Mouse (Mus musculus) forebrain, postnatal 0 days (tissue): ENCODE measurements around the gene Sp1. TPM values are rescaled to one million over a fixed set of nuclear protein-coding genes. Genes with fewer than 3 reads are reported as not detected.

Experiments
- ATAC-seq: fragments of 200-750 bp; cut with Nextera tagmentation; 2 replicates; pipeline ENCODE4 v1.8.0; 2017; ENCODE audit warnings: mild to moderate bottlenecking, moderate library complexity
- DNase-seq: peaks from one replicate; pipeline ENCODE4 v3.0.0-alpha.2; 2015
- H3K27ac ChIP-seq: fragments of 300-500 bp; sonication (generic); 2 replicates; pipeline ENCODE4 v1.5.1; 2014; ENCODE audit warnings: low read depth, mild to moderate bottlenecking, antibody characterized with exemption, low read length, moderate library complexity, mixed read lengths
- H3K27me3 ChIP-seq: fragments of 300-500 bp; sonication (generic); 2 replicates; pipeline ENCODE4 v1.6.1; 2014; ENCODE audit warnings: mild to moderate bottlenecking, low read length, mixed read lengths; ENCODE audit not compliant: insufficient read depth
- H3K36me3 ChIP-seq: fragments of 300-500 bp; sonication (generic); 2 replicates; pipeline ENCODE4 v1.6.1; 2014; ENCODE audit warnings: mild to moderate bottlenecking, moderate library complexity; ENCODE audit not compliant: insufficient read depth
- H3K4me1 ChIP-seq: fragments of 300-500 bp; sonication (generic); 2 replicates; pipeline ENCODE4 v1.6.1; 2014; ENCODE audit warnings: antibody characterized with exemption; ENCODE audit not compliant: insufficient read depth
- H3K4me2 ChIP-seq: fragments of 300-500 bp; sonication (generic); 2 replicates; pipeline ENCODE4 v1.6.1; 2014; ENCODE audit warnings: low read depth, mild to moderate bottlenecking, moderate library complexity
- H3K4me3 ChIP-seq: fragments of 300-500 bp; sonication (generic); 2 replicates; pipeline ENCODE4 v1.5.1; 2014; ENCODE audit warnings: low read depth, low read length, mixed read lengths
- H3K9ac ChIP-seq: fragments of 300-500 bp; sonication (generic); 2 replicates; pipeline ENCODE4 v1.6.1; 2014; ENCODE audit warnings: mild to moderate bottlenecking
- H3K9me3 ChIP-seq: fragments of 300-500 bp; sonication (generic); 2 replicates; pipeline ENCODE4 v1.6.1; 2016; ENCODE audit warnings: low read length
- CTCF ChIP-seq: sonication (generic); IDR thresholded peaks from 2 replicates; pipeline ENCODE4 v1.5.1; 2016; ENCODE audit warnings: antibody characterized with exemption, control low read depth, low read depth
- WGBS: fragments of 180-500 bp; shearing (Covaris S2); extraction: QIAGEN DNeasy Blood & Tissue Kit; methylation state at CpG from one replicate; pipeline ENCODE4 v1.1.7; 2014; 5-methylcytosine and 5-hydroxymethylcytosine counted together
- polyA plus RNA-seq: library from polyadenylated mRNA; unstranded; fragments of >200 nt; fragmentation: Nextera tagmentation; extraction: Ambion mirVana; gene quantifications from 2 replicates; pipeline ENCODE4 v1.2.1, GENCODE M21; 2015
- total RNA-seq: library from RNA; depleted of rRNA; stranded (reverse); fragments of >200 nt; gene quantifications from 2 replicates; pipeline ENCODE4 v1.2.3, GENCODE M21; 2014

Sp1 gene
- total and polyA plus RNA-seq, 2 experiments from 2014 or later: 2.6 to 22.5 TPM

DNA sequence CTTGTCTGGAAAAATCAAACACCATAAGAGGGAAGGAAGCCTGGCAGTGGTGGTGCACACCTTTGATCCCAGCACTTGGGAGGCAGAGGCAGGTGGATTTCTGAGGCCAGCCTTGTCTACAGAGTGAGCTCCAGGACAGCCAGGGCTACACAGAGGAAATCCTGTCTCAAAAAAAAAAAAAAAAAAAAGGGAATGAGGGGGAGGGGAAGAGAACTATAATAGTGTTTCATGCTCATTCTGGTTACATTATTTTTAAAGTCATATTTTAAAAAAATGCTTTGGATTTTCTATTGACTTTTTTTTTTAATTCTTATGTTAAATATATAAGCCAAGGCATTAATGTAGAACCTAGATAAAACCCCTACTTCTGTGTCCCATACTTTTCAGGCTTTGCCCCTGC lies 7.7 kb downstream of the Sp1 start:
- no peak for DNase-seq
- Histone ChIP-seq H3K4me3 (no peak overlapping the region), H3K4me1 (peaks cover 14% of the 10 kb centered on the region), H3K9me3 (no peaks in the 10 kb centered on the region), H3K9ac (no peak overlapping the region), H3K27me3 (no peaks in the 10 kb centered on the region), H3K4me2 (no peak overlapping the region), H3K27ac (no peak overlapping the region), H3K36me3 (peaks cover 22% of the 10 kb centered on the region)
- no peak for TF ChIP-seq CTCF
- ATAC-seq: no peak

DNA sequence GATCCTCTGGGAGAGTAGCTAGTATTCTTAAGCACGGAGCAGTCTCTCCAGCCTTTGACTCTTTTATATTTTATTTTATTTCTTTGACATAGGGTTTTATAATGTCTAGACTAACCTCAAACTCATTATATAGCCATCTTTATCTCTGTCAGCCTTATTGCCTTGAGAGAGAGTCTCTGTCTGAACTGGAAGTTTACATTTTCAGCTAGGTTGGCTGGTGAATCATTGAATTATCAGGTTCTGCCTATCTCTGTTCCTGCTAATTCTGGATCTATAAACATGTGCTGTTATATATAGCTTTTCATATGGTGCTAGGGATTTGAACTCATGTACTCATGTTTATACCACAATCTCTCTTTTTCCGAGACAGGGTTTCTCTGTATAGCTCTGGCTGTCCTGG lies 11.6 kb downstream of the Sp1 start:
- Histone ChIP-seq H3K9ac (no peak overlapping the region), H3K27me3 (no peaks in the 10 kb centered on the region), H3K27ac (no peak overlapping the region), H3K4me1 (no peaks in the 10 kb centered on the region), H3K4me3 (no peak overlapping the region), H3K36me3 (peaks cover 3% of the 10 kb centered on the region; the same call in 1 of the 2 replicates), H3K4me2 (no peak overlapping the region), H3K9me3 (no peaks in the 10 kb centered on the region)
- no peak for DNase-seq
- TF ChIP-seq CTCF: no peak
- no peak for ATAC-seq
- 87% methylated on average over 2 of the region's 2 CpGs for WGBS

DNA sequence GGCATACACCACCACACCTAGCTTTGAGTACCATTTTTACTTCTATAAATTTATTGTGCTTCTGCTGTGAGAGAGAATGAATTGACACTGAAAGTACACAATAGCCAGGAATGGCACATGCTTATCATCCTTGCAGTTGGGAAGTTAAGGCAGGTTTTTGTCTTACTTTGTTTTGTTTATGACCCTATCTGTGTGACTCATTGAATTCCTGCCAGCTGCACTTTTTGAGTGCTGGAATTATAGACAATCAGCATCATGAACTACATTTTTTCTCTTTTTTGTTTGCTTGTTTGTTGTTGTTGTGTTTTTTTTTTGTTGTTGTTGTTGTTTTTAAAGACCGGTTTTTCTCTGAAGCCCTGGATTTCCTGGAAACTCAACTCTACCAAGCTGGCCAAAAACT lies 15.0 kb downstream of the Sp1 start:
- Histone ChIP-seq H3K4me2 (no peak overlapping the region), H3K36me3 (peaks cover 4% of the 10 kb centered on the region), H3K27me3 (no peaks in the 10 kb centered on the region), H3K9ac (no peak overlapping the region), H3K4me3 (no peak overlapping the region), H3K4me1 (no peaks in the 10 kb centered on the region), H3K9me3 (no peaks in the 10 kb centered on the region), H3K27ac (no peak overlapping the region)
- no peak for TF ChIP-seq CTCF
- ATAC-seq (no peak), DNase-seq (no peak)
- 55% methylated on average over 1 of the region's 1 CpGs for WGBS

DNA sequence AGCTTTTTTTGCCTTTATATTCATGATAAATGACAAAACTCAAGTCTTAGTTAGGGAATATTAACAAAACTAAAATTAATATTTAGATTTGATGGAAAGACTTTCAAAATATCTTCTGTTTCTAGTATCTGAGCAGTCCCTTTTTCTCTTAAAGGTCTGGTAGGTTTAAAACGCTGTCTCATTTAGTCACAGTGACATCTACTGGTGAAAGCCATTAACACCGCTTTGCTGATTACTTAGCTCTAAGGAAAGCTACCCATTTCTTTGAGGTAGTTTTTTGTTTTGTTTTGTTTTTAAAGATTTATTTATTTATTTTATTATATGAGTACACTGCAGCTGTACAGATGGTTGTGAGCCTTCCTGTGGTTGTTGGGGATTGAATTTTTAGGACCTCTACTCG lies 15.5 kb downstream of the Sp1 start:
- no peak overlapping the region for H3K4me2 ChIP-seq
- ATAC-seq (no peak; the same call in 1 of the 2 replicates), DNase-seq (peak; percentile 75)
- no peaks in the 10 kb centered on the region for H3K4me1 ChIP-seq
- no peak overlapping the region for H3K4me3 ChIP-seq
- H3K27me3 ChIP-seq: no peaks in the 10 kb centered on the region
- peaks cover 8% of the 10 kb centered on the region for H3K36me3 ChIP-seq
- TF ChIP-seq CTCF: peak; percentile 69
- H3K9ac ChIP-seq: no peak overlapping the region
- 50% methylated on average over 3 of the region's 3 CpGs for WGBS
- H3K9me3 ChIP-seq: no peaks in the 10 kb centered on the region
- H3K27ac ChIP-seq: no peak overlapping the region

DNA sequence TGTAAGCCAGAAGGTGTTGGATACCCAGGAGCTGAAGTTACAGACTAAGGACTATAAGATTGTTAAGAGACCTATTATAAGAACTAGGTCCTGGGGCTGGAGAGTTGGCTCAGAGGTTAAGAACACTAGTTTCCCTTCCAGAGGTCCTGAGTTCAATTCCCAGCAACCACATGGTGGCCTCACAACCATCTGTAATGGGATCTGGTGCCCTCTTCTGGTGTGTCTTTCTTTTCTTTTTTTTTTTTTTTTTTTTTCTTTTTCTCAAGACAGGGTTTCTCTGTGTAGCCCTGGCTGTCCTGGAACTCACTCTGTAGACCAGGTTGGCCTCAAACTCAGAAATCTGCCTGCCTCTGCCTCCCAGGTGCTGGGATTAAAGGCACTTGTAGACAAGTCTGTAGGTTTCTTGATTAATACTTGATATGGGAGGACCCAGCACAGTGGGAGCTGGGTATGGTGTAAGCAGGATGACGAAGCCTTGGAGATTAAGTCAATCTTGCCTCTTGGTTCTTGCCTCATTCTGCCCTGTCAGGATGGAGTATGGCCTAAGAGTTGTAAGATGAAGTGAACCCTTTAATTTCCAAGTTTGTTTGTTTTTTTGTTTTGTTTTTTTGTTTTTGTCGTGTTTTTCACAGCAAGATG lies 17.8 kb downstream of the Sp1 start:
- Histone ChIP-seq H3K4me3 (no peak overlapping the region), H3K9me3 (no peaks in the 10 kb centered on the region), H3K27me3 (no peaks in the 10 kb centered on the region), H3K4me2 (no peak overlapping the region), H3K36me3 (peaks cover 20% of the 10 kb centered on the region), H3K27ac (no peak overlapping the region), H3K4me1 (no peaks in the 10 kb centered on the region), H3K9ac (no peak overlapping the region)
- ATAC-seq (no peak), DNase-seq (no peak)
- TF ChIP-seq CTCF: no peak
- WGBS: 95% methylated on average over 2 of the region's 2 CpGs

DNA sequence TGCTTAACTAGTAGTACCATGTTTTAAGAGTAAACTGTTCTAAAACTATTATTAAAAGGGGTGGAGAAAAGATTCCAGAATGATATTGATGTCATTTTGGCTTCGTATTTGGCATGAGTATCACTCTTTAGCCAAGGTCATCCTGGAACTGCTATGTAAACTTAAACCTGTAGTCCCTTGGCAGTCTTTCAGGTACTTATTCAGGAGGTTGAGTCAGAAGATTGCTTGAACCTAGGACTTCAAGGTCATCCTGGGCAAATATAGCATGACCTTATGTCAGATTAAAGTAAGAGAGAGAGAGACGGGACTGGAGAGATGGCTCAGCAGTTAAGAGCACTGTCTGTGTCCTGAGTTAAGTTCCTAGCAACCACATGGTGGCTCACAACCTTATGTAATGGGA lies 18.7 kb downstream of the Sp1 start:
- H3K4me3 ChIP-seq: no peak overlapping the region
- H3K4me1 ChIP-seq: no peaks in the 10 kb centered on the region
- H3K9ac ChIP-seq: no peak overlapping the region
- no peak overlapping the region for H3K27ac ChIP-seq
- H3K9me3 ChIP-seq: no peaks in the 10 kb centered on the region
- DNase-seq (no peak), ATAC-seq (no peak)
- 0 out of 2 replicates have a peak, but pooled peaks have one; percentile 10 for TF ChIP-seq CTCF
- no peaks in the 10 kb centered on the region for H3K27me3 ChIP-seq
- WGBS: 94% methylated on average over 2 of the region's 2 CpGs
- no peak overlapping the region for H3K4me2 ChIP-seq
- H3K36me3 ChIP-seq: peaks cover 28% of the 10 kb centered on the region

DNA sequence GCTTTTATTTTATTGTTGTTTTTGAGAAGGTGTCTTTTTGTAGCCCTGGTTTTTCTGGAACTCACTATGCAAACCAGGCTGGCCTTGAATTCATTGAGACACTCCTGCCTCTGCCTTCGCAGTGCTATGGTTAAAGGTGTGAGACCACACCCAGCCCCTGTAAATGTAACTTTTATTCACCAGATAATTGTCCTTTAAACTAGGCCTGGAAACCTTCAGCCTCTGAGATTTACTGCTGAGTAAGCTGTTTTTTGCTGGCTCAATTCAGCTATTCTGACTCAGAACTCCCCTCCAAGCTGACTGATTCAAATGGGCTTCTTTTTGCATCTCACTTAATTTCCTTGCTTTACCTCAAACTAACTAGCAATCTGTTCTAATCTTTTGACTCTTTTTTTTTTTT lies 21.0 kb downstream of the Sp1 start:
- ATAC-seq (no peak), DNase-seq (no peak)
- H3K4me2 ChIP-seq: no peak overlapping the region
- no peak overlapping the region for H3K9ac ChIP-seq
- peaks cover 48% of the 10 kb centered on the region for H3K36me3 ChIP-seq
- WGBS: 100% methylated on average over 1 of the region's 1 CpGs
- no peak for TF ChIP-seq CTCF
- no peaks in the 10 kb centered on the region for H3K4me1 ChIP-seq
- no peaks in the 10 kb centered on the region for H3K9me3 ChIP-seq
- no peak overlapping the region for H3K27ac ChIP-seq
- no peaks in the 10 kb centered on the region for H3K27me3 ChIP-seq
- no peak overlapping the region for H3K4me3 ChIP-seq

DNA sequence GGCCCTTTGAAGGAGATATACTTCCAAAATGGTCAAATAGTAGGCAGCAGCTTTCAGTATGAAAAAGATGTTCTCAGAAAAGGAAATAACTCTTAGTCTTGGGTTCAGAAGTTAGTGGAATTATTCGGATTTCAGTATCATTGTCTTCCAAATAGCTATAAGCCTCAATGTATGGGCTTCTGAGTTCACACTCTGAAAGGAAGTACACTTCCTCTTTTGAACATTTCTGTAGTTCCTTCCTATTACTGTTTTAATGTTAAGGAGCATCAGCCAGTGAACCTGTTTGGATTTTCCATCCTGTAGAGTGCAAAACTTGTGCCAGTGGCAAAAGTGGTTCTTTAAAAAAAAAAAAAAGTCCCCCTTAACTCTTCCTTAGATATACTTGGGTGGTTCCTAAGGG lies 26.1 kb downstream of the Sp1 start:
- no peak overlapping the region for H3K4me3 ChIP-seq
- DNase-seq (no peak), ATAC-seq (no peak)
- WGBS: 89% methylated on average over 1 of the region's 1 CpGs
- H3K27me3 ChIP-seq: no peaks in the 10 kb centered on the region
- no peak overlapping the region for H3K4me2 ChIP-seq
- H3K27ac ChIP-seq: no peak overlapping the region
- no peaks in the 10 kb centered on the region for H3K4me1 ChIP-seq
- no peaks in the 10 kb centered on the region for H3K9me3 ChIP-seq
- TF ChIP-seq CTCF: no peak
- no peak overlapping the region for H3K9ac ChIP-seq
- H3K36me3 ChIP-seq: peaks cover 57% of the 10 kb centered on the region
